In genomic region chr10:128376455-128377211, GRCm38 (mm10) we compare ENCODE assay signal across 8 mouse cellular contexts. TPM values are rescaled to one million over a fixed set of nuclear protein-coding genes. Genes with fewer than 3 reads are reported as not detected.
DNase-seq lines count a peak whose midpoint lies in the region; ATAC-seq lines count a peak whose summit lies in the region.

TSS of gene Ankrd52 (plus strand) at chr10:128377115.

- H3K4me2 ChIP-seq in heart, embryonic 12.5 days, result peak within 1 kb of the TSS; percentile 87
- H3K4me2 ChIP-seq in kidney, embryonic 16.5 days (replicated peaks; ENCODE audit: low read depth, low read length), result peak within 1 kb of the TSS; percentile 89
- H3K4me2 ChIP-seq in liver, embryonic 12.5 days, result peak within 1 kb of the TSS; percentile 96
- peak within 1 kb of the TSS; percentile 80 for H3K4me2 ChIP-seq in stomach, embryonic 15.5 days

- no peaks in the 10 kb centered on the region for H3K27me3 ChIP-seq in heart, embryonic 12.5 days (replicated peaks)
- no peaks in the 10 kb centered on the region for H3K27me3 ChIP-seq in kidney, embryonic 16.5 days (ENCODE audit: insufficient read depth, low read length)
- H3K27me3 ChIP-seq in liver, embryonic 12.5 days (replicated peaks), result no peaks in the 10 kb centered on the region
- no peaks in the 10 kb centered on the region for H3K27me3 ChIP-seq in stomach, embryonic 15.5 days (replicated peaks)

- H3K27ac ChIP-seq in heart, embryonic 12.5 days (ENCODE audit: poor library complexity, severe bottlenecking), result peak within 1 kb of the TSS; percentile 91
- peak within 1 kb of the TSS; percentile 89 for H3K27ac ChIP-seq in kidney, embryonic 16.5 days (ENCODE audit: low read length)
- peak within 1 kb of the TSS; percentile 82 for H3K27ac ChIP-seq in liver, embryonic 12.5 days
- peak within 1 kb of the TSS; percentile 91 for H3K27ac ChIP-seq in stomach, embryonic 15.5 days

- under 1% methylated on average over 55 of the region's 73 CpGs for WGBS in heart, embryonic 12.5 days
- 0% methylated on average over 43 of the region's 73 CpGs for WGBS in kidney, embryonic 16.5 days
- under 1% methylated on average over 51 of the region's 73 CpGs for WGBS in liver, embryonic 12.5 days (ENCODE audit: insufficient replicate concordance)
- under 1% methylated on average over 71 of the region's 73 CpGs for WGBS in stomach, embryonic 15.5 days

- peak; percentile 85 for ATAC-seq in erythroblast, adult 5-6 weeks (replicated peaks; ENCODE audit: low FRiP score, poor library complexity, severe bottlenecking)
- ATAC-seq in heart, embryonic 12.5 days (ENCODE audit: insufficient number of reproducible peaks, low FRiP score), result peak; percentile 93
- ATAC-seq in kidney, embryonic 16.5 days (ENCODE audit: low FRiP score, low TSS enrichment), result peak; percentile 94
- peak; percentile 94 for ATAC-seq in liver, embryonic 12.5 days
- ATAC-seq in stomach, embryonic 15.5 days (ENCODE audit: insufficient read depth, low FRiP score, low read depth), result peak; percentile 91

- peaks cover 33% of the 10 kb centered on the region for H3K36me3 ChIP-seq in heart, embryonic 12.5 days
- H3K36me3 ChIP-seq in kidney, embryonic 16.5 days (ENCODE audit: insufficient read depth, low read length), result peaks cover 22% of the 10 kb centered on the region; the same call in 1 of the 2 replicates
- peaks cover 35% of the 10 kb centered on the region for H3K36me3 ChIP-seq in liver, embryonic 12.5 days
- H3K36me3 ChIP-seq in stomach, embryonic 15.5 days, result peaks cover 20% of the 10 kb centered on the region; the same call in 1 of the 2 replicates

- DNase-seq in CD4-positive helper T cell, adult 2 months (ENCODE audit: low read depth, low spot score), result peak; percentile 87
- peak; percentile 92 for DNase-seq in brain, adult 2 months (ENCODE audit: low read depth, low spot score)
- DNase-seq in neural tube, embryonic 10.5 days (ENCODE audit: extremely low spot score, low spot score), result peak; percentile 88

- H3K9ac ChIP-seq in heart, embryonic 12.5 days, result peak within 1 kb of the TSS; percentile 95
- peak within 1 kb of the TSS; percentile 100 for H3K9ac ChIP-seq in kidney, embryonic 16.5 days (replicated peaks; ENCODE audit: low read length)
- H3K9ac ChIP-seq in liver, embryonic 12.5 days, result peak within 1 kb of the TSS; percentile 93
- peak within 1 kb of the TSS; percentile 89 for H3K9ac ChIP-seq in stomach, embryonic 15.5 days

- 0 out of 2 replicates have a peak, but pooled peaks cover 2% of the 10 kb centered on the region for H3K9me3 ChIP-seq in heart, embryonic 12.5 days (replicated peaks)
- 0 out of 2 replicates have a peak, but pooled peaks cover 5% of the 10 kb centered on the region for H3K9me3 ChIP-seq in kidney, embryonic 16.5 days (ENCODE audit: low read length)
- no peaks in the 10 kb centered on the region for H3K9me3 ChIP-seq in liver, embryonic 12.5 days (replicated peaks)
- H3K9me3 ChIP-seq in stomach, embryonic 15.5 days, result no peaks in the 10 kb centered on the region

- peak within 1 kb of the TSS; percentile 82 for H3K4me3 ChIP-seq in heart, embryonic 12.5 days
- peak within 1 kb of the TSS; percentile 88 for H3K4me3 ChIP-seq in kidney, embryonic 16.5 days (ENCODE audit: low read length)
- peak within 1 kb of the TSS; percentile 89 for H3K4me3 ChIP-seq in liver, embryonic 12.5 days
- peak within 1 kb of the TSS; percentile 61 for H3K4me3 ChIP-seq in stomach, embryonic 15.5 days (replicated peaks)

- H3K4me1 ChIP-seq in heart, embryonic 12.5 days (replicated peaks), result peaks cover 36% of the 10 kb centered on the region
- peaks cover 23% of the 10 kb centered on the region for H3K4me1 ChIP-seq in kidney, embryonic 16.5 days (ENCODE audit: insufficient read depth, low read length)
- peaks cover 65% of the 10 kb centered on the region for H3K4me1 ChIP-seq in liver, embryonic 12.5 days
- H3K4me1 ChIP-seq in stomach, embryonic 15.5 days, result peaks cover 19% of the 10 kb centered on the region

RNA-seq across cellular contexts. Expression of gene Ankrd52, which starts in this region (rescaled TPM):
- total RNA-seq in erythroblast, adult 5-6 weeks (2015; ENCODE audit: low replicate concordance), result 7.7 and 30.0 TPM in 2 replicates
- total RNA-seq in erythroblast, adult 5-6 weeks (2017; ENCODE audit: low replicate concordance), result 2.9 and 3.5 TPM in 2 replicates
- polyA plus RNA-seq in heart, embryonic 12.5 days (2016; fragmentation: Nextera tagmentation; extraction: Ambion mirVana), result 10.6 and 11.3 TPM in 2 replicates
- polyA plus RNA-seq in kidney, embryonic 16.5 days (2015; fragmentation: Nextera tagmentation; extraction: Ambion mirVana), result 11.9 and 12.8 TPM in 2 replicates
- 9.3 TPM in 2 replicates for polyA plus RNA-seq in liver, embryonic 12.5 days (2016; fragmentation: Nextera tagmentation; extraction: Ambion mirVana)
- polyA plus RNA-seq in stomach, embryonic 15.5 days (2015; fragmentation: Nextera tagmentation; extraction: Ambion mirVana), result 12.8 and 15.8 TPM in 2 replicates

Comparison
In these comparisons a context has a peak if more than half of its experiments do, and no peak if none do; other contexts are left out.
1. Peak in every context shown above with its lines: DNase-seq, ATAC-seq, H3K4me3 ChIP-seq and H3K27ac ChIP-seq.